Mouse (Mus musculus): Measurements from ENCODE around the gene Ccdc117. TPM values are rescaled to one million over a fixed set of nuclear protein-coding genes. Genes with fewer than 3 reads are reported as not detected.

Ccdc117 gene
- polyA plus RNA-seq, 1 experiment: 9.0 TPM

DNA sequence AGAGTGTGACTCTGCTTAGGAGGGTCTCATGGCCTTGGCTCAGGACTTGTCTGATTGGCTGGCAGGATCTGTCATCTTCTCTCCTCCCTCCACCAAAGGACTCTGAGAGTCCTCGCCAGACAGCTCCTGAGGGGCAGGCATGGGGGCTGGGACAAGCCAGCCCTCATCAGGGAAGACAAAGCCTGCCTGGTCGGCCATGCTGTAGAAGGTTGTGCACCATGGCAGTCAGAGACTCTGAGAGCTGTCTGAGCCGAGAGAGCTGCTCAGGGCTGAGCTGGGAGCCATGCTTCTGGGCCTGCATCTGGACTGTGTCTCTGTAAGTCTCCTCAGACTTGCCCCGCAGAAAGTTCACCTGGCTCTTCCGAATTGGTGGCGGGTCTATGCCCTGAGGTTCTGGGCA is 21.9 kb upstream of the Ccdc117 start:
- no peak overlapping the region for H3K4me3 ChIP-seq
- H3K36me3 ChIP-seq (ENCODE audit: control insufficient read depth, insufficient read depth): no peaks in the 10 kb centered on the region
- no peak overlapping the region for H3ac ChIP-seq (ENCODE audit: control insufficient read depth, insufficient read length)
- TF ChIP-seq SRF (IDR thresholded peaks at IDR 0.05; ENCODE audit: control insufficient read depth, insufficient read length, low read depth): no peak
- TF ChIP-seq USF1 (IDR thresholded peaks at IDR 0.05; ENCODE audit: low read depth): no peak
- TF ChIP-seq TCF12 (IDR thresholded peaks at IDR 0.05; ENCODE audit: insufficient read depth, poor library complexity, severe bottlenecking): no peak
- TF ChIP-seq CEBPB (IDR thresholded peaks at IDR 0.05; ENCODE audit: insufficient read depth, poor library complexity, severe bottlenecking): no peak
- no peak overlapping the region for H3K4me2 ChIP-seq (ENCODE audit: low read depth)
- H3K27me3 ChIP-seq (ENCODE audit: control insufficient read depth, insufficient read depth, insufficient read length): no peaks in the 10 kb centered on the region
- H3K79me2 ChIP-seq (ENCODE audit: control insufficient read depth, insufficient read depth): no peaks in the 10 kb centered on the region

GRCm38 (mm10) chr11:5562625-5563268 is 20.8 kb upstream of the Ccdc117 start:
- TF ChIP-seq CEBPB (IDR thresholded peaks at IDR 0.05; ENCODE audit: insufficient read depth, poor library complexity, severe bottlenecking): no peak
- TF ChIP-seq POLR2A (IDR thresholded peaks at IDR 0.05; ENCODE audit: insufficient read length, low read depth): no peak
- no peak for TF ChIP-seq SRF (IDR thresholded peaks at IDR 0.05; ENCODE audit: control insufficient read depth, insufficient read length, low read depth)
- TF ChIP-seq REST (IDR thresholded peaks at IDR 0.05; ENCODE audit: insufficient read depth, insufficient read length): no peak
- no peak for TF ChIP-seq MAX (IDR thresholded peaks at IDR 0.05; ENCODE audit: low read depth)
- TF ChIP-seq MYOG (IDR thresholded peaks at IDR 0.05; ENCODE audit: control insufficient read depth in 1 of 3, insufficient read depth in 1 of 3, insufficient read length in 2 of 3, low read depth in 2 of 3): no peak
- TF ChIP-seq TCF3 (IDR thresholded peaks at IDR 0.05; ENCODE audit: insufficient read length, low read depth): no peak
- TF ChIP-seq USF1 (IDR thresholded peaks at IDR 0.05; ENCODE audit: low read depth): no peak
- no peak for TF ChIP-seq E2F4 (IDR thresholded peaks at IDR 0.05; ENCODE audit: insufficient read depth)
- no peak for TF ChIP-seq MYOD1 (IDR thresholded peaks at IDR 0.05; ENCODE audit: control insufficient read depth in 1 of 3, insufficient read length in 2 of 3, low read depth in 2 of 3)
- no peak for TF ChIP-seq TCF12 (IDR thresholded peaks at IDR 0.05; ENCODE audit: insufficient read depth, poor library complexity, severe bottlenecking)
- Histone ChIP-seq H3K79me2 (ENCODE audit: control insufficient read depth, insufficient read depth) (no peaks in the 10 kb centered on the region), H3K4me2 (ENCODE audit: low read depth) (no peak overlapping the region), H3K4me3 (no peak overlapping the region), H3K27me3 (ENCODE audit: control insufficient read depth, insufficient read depth, insufficient read length) (no peaks in the 10 kb centered on the region), H3ac (ENCODE audit: control insufficient read depth, insufficient read length) (no peak overlapping the region), H3K36me3 (ENCODE audit: control insufficient read depth, insufficient read depth) (no peaks in the 10 kb centered on the region)

DNA sequence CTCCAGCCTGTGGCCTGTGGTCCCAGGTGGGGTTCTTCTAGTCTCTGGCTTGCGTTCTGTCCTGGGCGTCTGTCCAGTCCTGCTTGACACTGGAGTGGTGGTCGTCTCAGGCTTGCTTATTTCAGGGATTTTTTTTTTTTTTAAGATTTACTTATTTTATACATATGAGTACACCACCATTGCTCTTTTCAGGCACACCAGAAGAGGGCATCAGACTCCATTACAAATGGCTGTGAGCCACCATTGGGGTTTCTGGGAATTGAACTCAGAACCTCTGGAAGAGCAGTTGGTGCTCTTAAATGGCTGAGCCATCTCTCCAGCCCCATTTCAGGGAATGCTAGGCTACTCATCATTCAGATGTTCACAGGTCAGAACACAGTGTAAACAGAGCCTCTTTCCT is 18.3 kb upstream of the Ccdc117 start:
- Histone ChIP-seq H3K27me3 (ENCODE audit: control insufficient read depth, insufficient read depth, insufficient read length) (no peaks in the 10 kb centered on the region), H3K4me3 (no peak overlapping the region), H3K36me3 (ENCODE audit: control insufficient read depth, insufficient read depth) (no peaks in the 10 kb centered on the region), H3K79me2 (ENCODE audit: control insufficient read depth, insufficient read depth) (no peaks in the 10 kb centered on the region), H3ac (ENCODE audit: control insufficient read depth, insufficient read length) (no peak overlapping the region), H3K4me2 (ENCODE audit: low read depth) (no peak overlapping the region)
- no peak for TF ChIP-seq CEBPB (IDR thresholded peaks at IDR 0.05; ENCODE audit: insufficient read depth, poor library complexity, severe bottlenecking)
- no peak for TF ChIP-seq MAX (IDR thresholded peaks at IDR 0.05; ENCODE audit: low read depth)
- TF ChIP-seq E2F4 (IDR thresholded peaks at IDR 0.05; ENCODE audit: insufficient read depth): no peak
- no peak for TF ChIP-seq SRF (IDR thresholded peaks at IDR 0.05; ENCODE audit: control insufficient read depth, insufficient read length, low read depth)
- TF ChIP-seq USF1 (IDR thresholded peaks at IDR 0.05; ENCODE audit: low read depth): no peak
- TF ChIP-seq MYOD1 (IDR thresholded peaks at IDR 0.05; ENCODE audit: control insufficient read depth in 1 of 3, insufficient read length in 2 of 3, low read depth in 2 of 3): no peak
- TF ChIP-seq POLR2AphosphoS2 (IDR thresholded peaks at IDR 0.05; ENCODE audit: insufficient read length, low read depth): no peak
- no peak for TF ChIP-seq REST (IDR thresholded peaks at IDR 0.05; ENCODE audit: insufficient read depth, insufficient read length)
- TF ChIP-seq POLR2A (IDR thresholded peaks at IDR 0.05; ENCODE audit: insufficient read length, low read depth): no peak
- TF ChIP-seq TCF12 (IDR thresholded peaks at IDR 0.05; ENCODE audit: insufficient read depth, poor library complexity, severe bottlenecking): no peak
- TF ChIP-seq TCF3 (IDR thresholded peaks at IDR 0.05; ENCODE audit: insufficient read length, low read depth): no peak

GRCm38 (mm10) chr11:5551931-5552330 is 9.9 kb upstream of the Ccdc117 start:
- Histone ChIP-seq H3K36me3 (ENCODE audit: control insufficient read depth, insufficient read depth) (no peaks in the 10 kb centered on the region), H3K79me2 (ENCODE audit: control insufficient read depth, insufficient read depth) (no peaks in the 10 kb centered on the region), H3K4me2 (ENCODE audit: low read depth) (peak overlapping the region; percentile 12), H3K4me3 (no peak overlapping the region), H3ac (ENCODE audit: control insufficient read depth, insufficient read length) (no peak overlapping the region), H3K27me3 (ENCODE audit: control insufficient read depth, insufficient read depth, insufficient read length) (no peaks in the 10 kb centered on the region)
- no peak for TF ChIP-seq MYOG (IDR thresholded peaks at IDR 0.05; ENCODE audit: control insufficient read depth in 1 of 3, insufficient read depth in 1 of 3, insufficient read length in 2 of 3, low read depth in 2 of 3)
- TF ChIP-seq MAX (IDR thresholded peaks at IDR 0.05; ENCODE audit: low read depth): no peak
- no peak for TF ChIP-seq MYOD1 (IDR thresholded peaks at IDR 0.05; ENCODE audit: control insufficient read depth in 1 of 3, insufficient read length in 2 of 3, low read depth in 2 of 3)
- TF ChIP-seq REST (IDR thresholded peaks at IDR 0.05; ENCODE audit: insufficient read depth, insufficient read length): no peak
- TF ChIP-seq USF1 (IDR thresholded peaks at IDR 0.05; ENCODE audit: low read depth): no peak
- TF ChIP-seq POLR2AphosphoS2 (IDR thresholded peaks at IDR 0.05; ENCODE audit: insufficient read length, low read depth): no peak
- TF ChIP-seq SRF (IDR thresholded peaks at IDR 0.05; ENCODE audit: control insufficient read depth, insufficient read length, low read depth): no peak
- TF ChIP-seq POLR2A (IDR thresholded peaks at IDR 0.05; ENCODE audit: insufficient read length, low read depth): no peak
- TF ChIP-seq TCF3 (IDR thresholded peaks at IDR 0.05; ENCODE audit: insufficient read length, low read depth): no peak
- TF ChIP-seq CEBPB (IDR thresholded peaks at IDR 0.05; ENCODE audit: insufficient read depth, poor library complexity, severe bottlenecking): no peak
- TF ChIP-seq TCF12 (IDR thresholded peaks at IDR 0.05; ENCODE audit: insufficient read depth, poor library complexity, severe bottlenecking): no peak
- no peak for TF ChIP-seq E2F4 (IDR thresholded peaks at IDR 0.05; ENCODE audit: insufficient read depth)

DNA sequence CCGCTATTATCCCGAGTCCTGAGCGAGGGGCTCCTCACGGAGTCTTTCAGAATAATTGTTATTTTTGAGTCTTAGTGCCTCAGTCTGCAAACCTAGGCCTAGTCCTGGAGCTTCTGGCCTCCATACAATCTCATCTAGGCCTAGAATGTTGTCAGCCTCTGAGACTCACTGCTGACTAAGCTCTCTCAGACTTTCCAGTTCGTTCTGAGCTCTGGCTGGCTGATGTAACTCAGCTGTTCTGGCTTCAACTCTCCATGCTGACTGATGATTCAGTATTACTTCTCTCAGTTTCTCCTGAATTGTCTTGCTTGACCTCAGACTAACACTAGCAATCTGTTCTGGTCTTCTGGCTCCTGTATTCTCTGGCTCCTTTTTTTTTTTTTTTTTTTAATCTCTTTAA is 9.4 kb upstream of the Ccdc117 start:
- H3K79me2 ChIP-seq (ENCODE audit: control insufficient read depth, insufficient read depth): no peaks in the 10 kb centered on the region
- H3K27me3 ChIP-seq (ENCODE audit: control insufficient read depth, insufficient read depth, insufficient read length): no peaks in the 10 kb centered on the region
- H3ac ChIP-seq (ENCODE audit: control insufficient read depth, insufficient read length): no peak overlapping the region
- H3K4me3 ChIP-seq: no peak overlapping the region
- H3K36me3 ChIP-seq (ENCODE audit: control insufficient read depth, insufficient read depth): no peaks in the 10 kb centered on the region
- H3K4me2 ChIP-seq (ENCODE audit: low read depth): peak overlapping the region; percentile 12
- TF ChIP-seq POLR2A (IDR thresholded peaks at IDR 0.05; ENCODE audit: insufficient read length, low read depth) (no peak), MYOD1 (IDR thresholded peaks at IDR 0.05; ENCODE audit: control insufficient read depth in 1 of 3, insufficient read length in 2 of 3, low read depth in 2 of 3) (peak in 1 of 3 experiments; percentile 5), E2F4 (IDR thresholded peaks at IDR 0.05; ENCODE audit: insufficient read depth) (no peak), POLR2AphosphoS2 (IDR thresholded peaks at IDR 0.05; ENCODE audit: insufficient read length, low read depth) (no peak), CEBPB (IDR thresholded peaks at IDR 0.05; ENCODE audit: insufficient read depth, poor library complexity, severe bottlenecking) (peak; percentile 70; the same call in 1 of the 2 replicates)
